Mouse (Mus musculus): ENCODE measurements at regions not wholly inside any gene's neighbourhood (a gene's known extent, or its start where the extent isn't known, plus 50 kb on each side); places are given as distances from the start of the nearest gene placed in this dataset.

DNA sequence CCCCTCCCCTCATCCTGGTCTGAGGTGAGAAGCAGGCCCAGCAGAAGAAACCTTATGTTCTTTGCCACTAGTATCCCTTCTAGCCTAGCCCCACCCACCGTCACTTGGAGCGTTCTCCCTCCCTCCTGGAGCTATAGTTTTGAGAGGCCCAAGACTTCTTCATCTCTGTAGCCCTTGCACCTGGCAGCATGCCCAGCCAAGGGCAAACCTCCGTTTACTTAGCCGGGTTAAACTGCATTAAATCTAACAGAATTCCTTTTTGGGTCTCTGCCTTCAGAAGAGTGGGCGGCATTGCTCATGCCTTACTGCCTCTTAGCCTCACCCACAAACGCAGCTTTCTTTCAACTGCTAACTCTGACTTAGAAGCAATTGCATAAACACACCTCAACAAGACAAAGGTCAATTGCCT, 85.3 kb upstream of the Arntl start:
- DNase-seq, result peak; percentile 29

DNA sequence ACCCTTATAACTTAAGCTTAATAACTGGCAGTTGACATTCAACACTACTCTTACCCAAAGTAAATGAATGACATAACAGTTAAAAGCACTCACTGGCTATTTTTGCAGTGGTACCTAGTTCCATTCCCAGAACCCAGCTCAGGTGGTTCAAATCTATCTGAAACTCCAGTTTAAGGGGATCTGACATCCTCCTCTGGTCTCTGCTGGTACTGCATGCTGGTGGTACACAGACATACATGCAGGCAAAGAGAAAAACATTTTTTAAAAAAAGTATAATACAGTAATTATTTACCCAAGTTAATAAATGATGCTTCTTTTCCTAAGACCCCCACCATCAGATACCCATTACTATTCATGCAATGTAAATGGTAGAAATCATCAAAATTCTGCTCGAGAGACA, 81.3 kb upstream of the Arntl start:
- DNase-seq, result no peak

DNA sequence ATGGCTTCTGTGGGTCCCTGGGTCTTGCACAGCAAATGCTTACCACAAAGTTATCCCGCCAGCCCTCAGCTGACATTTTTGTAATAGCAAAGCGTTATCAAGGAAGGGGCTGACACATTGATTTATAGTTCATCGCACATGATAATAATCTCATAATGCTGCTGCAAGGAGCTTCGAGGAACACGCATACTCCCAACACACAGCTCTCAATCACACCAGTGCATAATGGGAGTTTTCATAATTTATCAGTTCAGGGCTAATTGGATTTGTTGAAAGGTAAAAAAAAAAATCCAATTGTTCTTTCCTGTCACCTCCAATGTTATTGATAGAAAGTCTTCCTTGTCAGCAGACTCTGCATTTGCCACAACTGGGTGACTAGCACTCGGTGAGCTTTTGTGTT, 76.7 kb upstream of the Arntl start:
- no peak for DNase-seq

GRCm38 (mm10) chr7:113131945-113132538, 75.2 kb upstream of the Arntl start:
- DNase-seq, result peak; percentile 58

- DNase-seq, result no peak
These were observed 73.4 kb upstream of the Arntl start for GRCm38 (mm10) chr7:113133891-113134290.

DNA sequence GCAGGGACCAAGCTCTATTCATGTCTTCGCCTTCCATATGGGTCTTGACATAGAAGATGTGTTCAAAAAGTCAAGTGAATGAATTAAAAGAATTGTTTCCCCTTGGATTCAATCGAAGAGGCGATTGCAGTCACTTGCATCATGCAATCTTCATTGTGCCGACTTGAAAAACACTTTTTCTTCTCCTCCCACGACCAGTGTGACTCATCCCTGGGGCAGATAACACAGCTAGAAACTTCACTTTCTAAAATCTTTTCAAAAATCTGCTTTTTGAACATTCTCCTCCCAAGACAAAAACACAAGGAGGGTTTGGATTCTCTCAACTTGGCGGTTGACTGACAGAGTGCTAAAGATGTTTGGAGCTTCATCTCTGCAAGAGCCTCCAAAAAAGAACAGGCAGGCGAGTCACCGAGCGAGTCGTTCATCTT, 67.2 kb upstream of the Arntl start:
- no peak for DNase-seq

DNA sequence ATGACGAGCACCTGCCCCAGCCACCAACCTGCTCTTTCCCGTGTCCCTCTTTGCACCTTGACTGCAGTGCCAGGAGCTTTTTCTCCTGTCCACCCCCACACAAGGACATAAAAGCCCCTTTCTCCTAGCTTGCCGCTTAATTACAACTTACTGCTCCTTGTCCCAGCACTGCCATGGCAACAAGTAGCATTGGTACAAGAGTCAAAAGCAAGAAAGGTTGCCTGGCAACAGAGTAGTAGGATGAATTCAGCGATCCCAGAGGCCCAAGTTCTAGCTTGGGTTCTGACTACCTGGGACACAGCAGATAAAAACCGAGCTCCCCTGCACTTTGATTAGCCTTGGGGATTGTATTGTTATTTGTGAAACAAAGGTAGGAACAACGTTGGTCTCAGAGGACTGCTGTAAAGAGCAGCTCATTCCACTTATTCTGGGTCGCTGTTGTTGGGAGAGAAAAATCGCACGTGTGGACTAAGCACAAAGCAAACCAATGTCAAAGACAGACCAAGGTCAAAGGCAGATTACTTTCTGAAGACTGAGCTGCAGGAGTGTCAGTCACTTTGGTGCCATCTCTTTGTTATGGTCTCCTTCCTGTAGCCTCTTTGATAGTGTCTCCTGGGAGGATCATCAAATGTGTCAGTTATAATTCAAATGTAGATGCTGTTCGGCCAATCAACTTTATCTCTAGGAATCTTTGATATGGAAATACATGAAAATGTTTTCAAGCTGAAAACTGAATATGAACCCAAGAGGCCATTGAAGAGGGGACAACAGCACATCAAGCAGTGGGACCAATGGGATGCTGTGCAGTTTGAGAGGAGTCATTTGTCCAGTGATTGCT, 65.2 kb upstream of the Arntl start:
- DNase-seq, result no peak

- DNase-seq, result peak; percentile 73
These were observed 63.7 kb upstream of the Arntl start for GRCm38 (mm10) chr7:113143552-113143951.

DNA sequence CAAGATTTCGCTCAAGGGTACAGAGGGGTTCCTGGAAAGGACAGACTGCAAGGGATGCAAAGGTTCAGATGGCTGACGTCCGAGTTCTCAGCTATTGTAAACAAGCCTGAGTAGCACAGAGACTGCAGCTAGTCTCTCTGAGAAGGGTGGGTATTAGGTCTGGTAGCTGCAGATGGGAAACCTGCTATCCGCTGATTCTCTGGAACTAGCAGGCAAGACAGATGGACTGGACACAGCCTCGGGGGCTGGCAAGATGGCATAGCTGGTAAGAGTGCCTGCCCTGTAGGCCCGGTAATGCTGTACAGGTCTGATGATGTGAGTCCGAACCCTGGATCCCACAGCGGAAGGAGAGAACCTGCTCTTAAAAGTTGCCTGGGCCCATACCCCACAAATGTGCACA, 62.2 kb upstream of the Arntl start:
- DNase-seq, result no peak

DNA sequence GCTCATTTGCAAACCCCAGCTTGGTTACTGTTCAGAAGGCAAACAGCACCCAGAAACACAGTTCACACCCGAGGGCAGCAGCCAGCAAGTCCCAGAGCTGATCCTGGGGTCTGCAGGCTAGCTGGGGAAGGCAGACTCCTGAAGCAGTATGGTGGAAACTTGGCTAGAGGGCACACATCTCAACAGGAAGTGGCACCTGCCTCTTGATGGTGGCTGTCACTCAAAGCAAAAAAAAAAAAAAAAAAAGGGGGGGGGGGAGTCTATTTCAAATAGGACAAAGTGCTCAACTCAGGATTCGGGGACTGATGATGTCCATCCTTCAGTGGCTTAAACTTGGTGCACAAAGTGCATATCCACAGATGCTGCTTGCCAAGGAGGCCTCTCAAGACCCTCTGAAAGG, 61.2 kb upstream of the Arntl start:
- no peak for DNase-seq

- DNase-seq, result no peak
These were observed 60.7 kb upstream of the Arntl start for GRCm38 (mm10) chr7:113146526-113146925.

- no peak for DNase-seq
These were observed 59.6 kb upstream of the Arntl start for GRCm38 (mm10) chr7:113147391-113148332.

DNA sequence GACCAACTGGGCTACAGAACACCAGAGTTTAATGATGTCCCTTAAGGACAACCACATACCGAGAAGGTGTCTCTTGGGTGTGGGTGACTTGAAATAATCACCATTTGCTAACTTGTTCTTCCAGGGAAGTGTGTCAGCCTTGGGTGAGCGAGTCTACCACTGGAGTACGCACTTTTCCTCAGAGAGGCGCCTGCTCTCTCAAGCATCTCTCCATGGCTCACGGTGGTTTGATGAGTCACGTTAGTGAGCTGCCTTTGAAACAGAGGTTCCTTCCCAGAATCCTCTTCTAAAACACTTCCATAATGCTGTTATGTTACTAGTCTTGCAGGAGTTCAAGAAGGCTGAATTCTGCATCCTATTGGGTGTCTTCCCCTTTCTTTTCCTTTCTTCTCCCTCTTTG, 58.6 kb upstream of the Arntl start:
- DNase-seq, result no peak

- no peak for DNase-seq
These were observed 57.2 kb upstream of the Arntl start for GRCm38 (mm10) chr7:113149966-113150470.

DNA sequence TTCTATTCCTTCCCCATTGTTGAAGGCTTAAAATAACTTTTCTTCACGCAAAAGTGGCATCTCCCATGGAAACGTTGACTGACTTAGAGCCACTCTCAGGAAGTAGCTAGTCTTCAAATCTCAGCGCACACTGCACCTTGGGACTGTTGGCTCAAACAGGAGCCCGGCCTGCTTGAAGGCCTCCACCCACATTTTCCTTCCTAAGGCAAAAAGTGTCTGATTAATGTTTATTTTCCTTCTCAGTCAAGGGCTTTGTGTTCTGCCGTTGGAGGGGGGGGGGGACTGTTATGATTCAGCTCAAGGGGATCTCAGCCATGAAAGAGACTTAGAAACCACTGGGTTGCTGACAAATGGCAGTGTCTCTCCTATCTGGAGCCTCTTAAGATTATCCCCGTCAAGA, 56.5 kb upstream of the Arntl start:
- DNase-seq, result no peak

GRCm38 (mm10) chr7:113151499-113151898, 55.8 kb upstream of the Arntl start:
- DNase-seq, result no peak

DNA sequence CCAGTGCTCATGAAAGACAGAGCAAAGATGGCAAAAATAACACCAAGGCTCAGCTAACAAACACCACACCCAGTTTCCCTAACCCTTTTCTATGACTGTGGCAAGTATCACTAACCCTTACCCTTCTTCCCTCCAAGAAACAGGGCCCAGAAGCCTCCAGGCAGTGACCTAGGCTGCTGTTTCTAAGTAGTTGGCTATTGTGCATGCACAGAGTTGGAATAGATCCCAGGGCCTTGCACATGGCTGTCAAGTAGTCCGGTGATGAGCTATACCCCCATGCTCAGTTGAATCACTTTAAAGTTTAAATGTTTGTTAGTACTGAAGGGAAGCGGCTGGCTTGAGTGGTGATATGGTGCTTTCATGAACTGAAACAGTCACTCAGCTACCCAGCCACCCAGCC, 53.9 kb upstream of the Arntl start:
- DNase-seq, result no peak

DNA sequence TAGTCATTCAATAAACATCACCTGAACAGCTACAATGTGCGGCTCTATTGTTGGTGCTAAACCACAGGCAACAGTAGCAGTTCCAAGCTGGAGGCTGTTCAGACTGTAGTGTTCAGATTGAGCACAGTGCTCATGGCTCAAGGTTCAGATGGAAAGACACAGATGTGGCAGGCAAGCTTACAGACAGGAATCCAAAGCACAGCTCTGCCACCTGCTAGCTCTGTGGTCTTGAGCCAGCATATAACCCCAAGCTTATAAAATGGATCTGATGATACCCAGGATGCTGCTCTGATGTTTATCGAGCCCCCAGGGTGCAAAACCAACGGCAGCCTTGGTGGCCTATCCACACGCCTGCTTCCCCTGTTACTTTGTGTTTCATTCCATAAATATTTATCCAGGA, 53.2 kb upstream of the Arntl start:
- DNase-seq, result no peak

DNA sequence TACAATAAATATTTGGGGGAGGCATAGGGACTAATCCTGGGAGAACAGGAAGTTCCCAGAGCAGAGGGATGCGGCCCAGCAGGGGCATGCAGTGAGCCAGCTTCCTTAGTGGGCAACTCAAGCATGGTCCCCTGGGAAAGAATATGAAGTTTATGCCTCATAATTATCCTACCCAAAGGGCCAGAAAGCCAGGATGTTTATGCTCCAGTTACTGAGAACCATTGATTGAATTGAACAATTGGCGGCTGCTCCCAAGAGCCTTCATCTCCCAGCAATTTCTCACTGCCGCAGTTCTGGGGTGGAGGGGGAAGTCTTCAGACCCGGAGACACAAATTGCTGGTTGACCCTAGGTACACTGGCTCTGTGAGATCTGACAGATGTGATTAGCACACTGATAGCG, 50.9 kb upstream of the Arntl start:
- no peak for DNase-seq

DNA sequence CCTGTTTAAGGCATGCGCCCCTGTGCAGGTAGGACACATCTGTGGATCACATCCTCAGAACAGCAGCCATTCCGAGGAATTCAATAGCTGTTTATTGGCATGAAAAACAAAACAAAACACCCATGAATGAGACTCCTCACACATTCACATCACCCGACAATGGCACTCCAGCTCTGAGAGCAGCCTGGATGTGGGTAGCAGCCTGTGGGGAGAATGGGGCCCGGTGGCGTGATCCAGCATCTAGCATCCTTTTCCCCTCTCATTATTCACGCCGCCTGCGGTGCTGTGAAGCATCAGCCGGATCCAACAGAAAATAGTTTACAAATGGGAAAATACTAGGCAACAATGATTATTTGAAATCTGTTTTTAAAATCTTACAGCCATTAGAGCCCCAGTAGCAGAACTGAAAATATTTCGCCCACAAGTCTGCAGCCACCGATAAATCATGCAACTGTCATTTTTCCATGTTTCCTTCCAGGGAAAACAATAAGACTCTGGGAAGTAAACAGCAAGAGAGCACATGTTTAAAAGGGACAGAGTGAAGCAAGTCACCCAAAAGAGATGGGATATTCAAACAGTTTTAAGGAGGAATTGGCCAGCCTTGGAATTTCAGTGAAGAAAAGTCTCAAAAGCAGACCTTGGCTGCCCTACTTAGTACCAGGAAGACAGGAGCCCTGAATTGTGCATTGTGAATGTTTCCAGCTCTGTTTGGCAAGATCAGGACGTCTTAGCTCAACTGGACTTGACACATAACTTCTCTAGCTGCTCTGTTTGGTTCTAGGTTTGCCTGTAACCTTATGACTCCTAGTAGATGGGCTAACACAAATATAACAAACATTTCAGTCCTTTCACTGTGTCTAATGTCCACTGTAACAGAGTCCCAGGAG, 50.2 kb upstream of the Arntl start:
- DNase-seq, result no peak
